Mouse (Mus musculus) limb, embryonic 12.5 days (tissue): ENCODE measurements at regions not wholly inside any gene's neighbourhood (a gene's known extent, or its start where the extent isn't known, plus 50 kb on each side); places are given as distances from the start of the nearest gene placed in this dataset.
A peak's percentile ranks its signal among the peaks of the same experiment; 100 is the strongest.

Experiments used
- ATAC-seq: fragments of 200-750 bp; cut with Nextera tagmentation; 2 replicates; pipeline ENCODE4 v1.8.0; 2017; ENCODE audit warnings: low read depth, moderate TSS enrichment; ENCODE audit not compliant: insufficient number of reproducible peaks, insufficient read depth, low FRiP score, low TSS enrichment
- H3K27ac ChIP-seq: fragments of 300-500 bp; sonication (generic); 2 replicates; pipeline ENCODE4 v1.5.1; 2016; ENCODE audit warnings: mild to moderate bottlenecking, moderate library complexity
- H3K27me3 ChIP-seq: fragments of 300-500 bp; sonication (generic); 2 replicates; pipeline ENCODE4 v1.6.1; 2016; ENCODE audit warnings: mild to moderate bottlenecking, moderate library complexity
- H3K36me3 ChIP-seq: fragments of 300-500 bp; sonication (generic); 2 replicates; pipeline ENCODE4 v1.6.1; 2016; ENCODE audit warnings: mild to moderate bottlenecking, moderate library complexity
- H3K4me1 ChIP-seq: fragments of 300-500 bp; sonication (generic); replicated peaks from 2 replicates; pipeline ENCODE4 v1.6.1; 2016
- H3K4me2 ChIP-seq: fragments of 300-500 bp; sonication (generic); 2 replicates; pipeline ENCODE4 v1.6.1; 2016; ENCODE audit warnings: mild to moderate bottlenecking, moderate library complexity
- H3K4me3 ChIP-seq: fragments of 300-500 bp; sonication (generic); replicated peaks from 2 replicates; pipeline ENCODE4 v1.5.1; 2016; ENCODE audit warnings: mild to moderate bottlenecking
- H3K9ac ChIP-seq: fragments of 300-500 bp; sonication (generic); replicated peaks from 2 replicates; pipeline ENCODE4 v1.6.1; 2016; ENCODE audit warnings: mild to moderate bottlenecking, moderate library complexity
- H3K9me3 ChIP-seq: fragments of 300-500 bp; sonication (generic); 2 replicates; pipeline ENCODE4 v1.6.1; 2016; ENCODE audit warnings: mild to moderate bottlenecking, moderate library complexity
- WGBS: fragments of 180-500 bp; shearing (Covaris S2); methylation state at CpG from one replicate; pipeline ENCODE4 v1.1.7; 2016; 5-methylcytosine and 5-hydroxymethylcytosine counted together

DNA sequence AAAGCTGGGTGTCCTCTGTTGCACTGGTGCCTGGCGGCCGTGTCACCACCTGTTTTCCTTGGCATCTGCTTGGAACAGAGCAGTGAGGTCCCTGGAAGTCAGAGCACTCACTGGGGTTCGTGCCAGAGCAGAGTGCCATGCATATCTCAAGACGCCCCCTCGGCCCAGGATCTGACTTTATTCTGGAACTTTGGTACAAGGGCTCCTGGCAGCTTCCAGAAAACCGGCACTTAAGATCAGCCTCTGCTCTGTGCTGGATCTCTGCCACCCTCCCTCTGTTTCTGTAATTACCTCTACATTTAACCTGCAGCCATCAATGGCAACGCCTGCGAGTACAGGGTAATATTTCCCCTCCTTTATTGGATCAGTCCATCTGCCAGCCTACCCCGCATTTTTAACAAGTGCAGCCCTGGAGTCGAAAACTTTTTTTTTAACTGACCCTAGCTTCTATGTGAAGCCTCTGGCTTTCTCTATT, 416.9 kb downstream of the Nr2f2 start:
- H3K27ac ChIP-seq: no peak overlapping the region
- ATAC-seq: no peak; the same call in 1 of the 2 replicates

DNA sequence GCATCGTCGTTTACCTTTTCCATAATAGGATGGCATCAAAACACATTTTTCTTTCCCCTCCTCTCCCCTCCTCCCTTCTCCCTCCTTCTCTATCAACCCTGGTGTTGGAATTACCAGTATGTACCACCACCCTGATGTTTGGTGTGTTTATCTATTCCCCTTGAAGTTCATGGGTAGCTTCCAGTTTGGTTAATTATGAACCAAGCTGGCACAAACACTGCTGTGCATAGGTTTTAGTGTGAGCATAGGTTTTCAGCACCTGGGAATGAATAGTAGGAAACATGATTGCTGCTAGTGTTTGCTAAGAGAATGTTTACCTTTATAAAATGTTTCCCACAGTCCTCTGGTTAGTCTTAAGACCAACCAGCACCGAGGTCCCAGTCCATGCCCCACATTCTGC, 420.1 kb downstream of the Nr2f2 start:
- no peak for ATAC-seq
- no peaks in the 10 kb centered on the region for H3K9me3 ChIP-seq
- no peak overlapping the region for H3K9ac ChIP-seq
- no peak overlapping the region for H3K4me3 ChIP-seq
- peaks cover 12% of the 10 kb centered on the region for H3K4me1 ChIP-seq
- no peaks in the 10 kb centered on the region for H3K27me3 ChIP-seq
- H3K36me3 ChIP-seq: no peaks in the 10 kb centered on the region
- H3K4me2 ChIP-seq: no peak overlapping the region
- 82% methylated on average over 3 of the region's 3 CpGs for WGBS
- no peak overlapping the region for H3K27ac ChIP-seq

More for the DNA sequence above, 416.9 kb downstream of the Nr2f2 start:
- WGBS: 39% methylated on average over 10 of the region's 10 CpGs
- no peaks in the 10 kb centered on the region for H3K36me3 ChIP-seq
- H3K4me1 ChIP-seq: peaks cover 12% of the 10 kb centered on the region
- H3K9ac ChIP-seq: no peak overlapping the region
- peak overlapping the region; percentile 26 for H3K4me2 ChIP-seq
- no peaks in the 10 kb centered on the region for H3K27me3 ChIP-seq
- H3K9me3 ChIP-seq: no peaks in the 10 kb centered on the region
- H3K4me3 ChIP-seq: no peak overlapping the region

DNA sequence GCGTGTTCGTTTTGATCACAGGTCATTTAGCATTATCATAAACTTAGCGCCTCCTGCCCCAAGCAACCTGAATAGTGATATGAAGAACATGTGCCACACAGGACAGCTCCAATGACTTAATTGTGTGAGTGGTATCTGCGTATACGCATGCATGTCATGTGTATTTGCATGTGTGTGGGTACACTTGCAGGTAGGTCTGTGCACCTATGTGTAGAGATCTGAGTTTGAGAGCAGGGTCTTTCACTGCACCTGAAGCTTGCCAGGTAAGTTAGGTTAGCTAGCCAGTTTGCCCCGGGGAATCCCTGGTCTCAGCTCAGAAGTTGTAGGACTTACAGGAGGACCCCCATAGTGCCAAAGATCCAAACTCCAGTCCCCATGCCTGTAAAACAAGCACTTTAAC, 424.7 kb downstream of the Nr2f2 start:
- Histone ChIP-seq H3K4me3 (no peak overlapping the region), H3K4me2 (no peak overlapping the region), H3K9me3 (no peaks in the 10 kb centered on the region), H3K27ac (no peak overlapping the region), H3K9ac (no peak overlapping the region), H3K27me3 (no peaks in the 10 kb centered on the region), H3K36me3 (no peaks in the 10 kb centered on the region), H3K4me1 (no peaks in the 10 kb centered on the region)
- WGBS: 90% methylated on average over 6 of the region's 6 CpGs
- no peak for ATAC-seq

DNA sequence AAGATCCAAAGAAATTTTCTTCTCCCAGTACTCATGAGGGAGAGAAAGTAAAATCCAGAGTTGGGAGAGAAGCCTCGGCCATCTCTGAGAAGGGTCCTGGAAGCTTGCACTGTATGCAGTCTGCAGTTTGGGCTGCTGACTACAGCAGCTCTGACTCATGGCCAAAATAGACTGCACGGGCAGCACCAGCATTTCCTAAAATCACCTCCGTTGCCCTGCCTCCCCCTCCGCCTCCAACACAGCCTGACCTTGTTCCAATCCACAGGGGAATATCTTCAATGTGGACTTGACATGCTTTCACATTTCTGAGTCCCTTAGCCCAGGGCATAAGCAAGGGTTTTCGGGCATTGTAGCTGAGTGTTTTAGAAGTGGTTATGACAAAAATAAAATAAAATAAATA, 441.3 kb downstream of the Nr2f2 start:
- Histone ChIP-seq H3K36me3 (no peaks in the 10 kb centered on the region), H3K9ac (no peak overlapping the region), H3K4me2 (no peak overlapping the region), H3K4me1 (no peaks in the 10 kb centered on the region), H3K27me3 (no peaks in the 10 kb centered on the region), H3K9me3 (0 out of 2 replicates have a peak, but pooled peaks cover 4% of the 10 kb centered on the region), H3K4me3 (no peak overlapping the region), H3K27ac (no peak overlapping the region)
- WGBS: 87% methylated on average over 5 of the region's 5 CpGs
- ATAC-seq: no peak

DNA sequence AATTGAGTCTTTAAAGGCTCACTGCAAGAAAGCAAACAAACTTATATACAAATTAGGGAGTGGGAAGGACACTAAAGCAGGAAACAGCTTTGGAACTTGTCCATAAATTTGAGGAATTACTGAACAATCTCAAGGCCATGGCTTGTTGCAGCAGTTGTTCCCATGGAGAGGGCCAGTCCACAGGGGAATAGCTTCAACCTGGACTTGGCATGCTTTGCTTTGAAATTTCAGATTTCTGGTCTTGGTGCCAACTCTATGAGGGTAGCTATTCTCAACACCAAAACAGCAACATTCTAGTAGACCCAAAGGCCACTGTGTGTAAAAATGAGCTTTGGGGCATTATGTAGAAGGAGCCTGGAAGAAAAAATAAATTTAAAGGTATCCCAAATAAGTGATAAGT, 442.0 kb downstream of the Nr2f2 start:
- Histone ChIP-seq H3K4me2 (no peak overlapping the region), H3K9me3 (0 out of 2 replicates have a peak, but pooled peaks cover 4% of the 10 kb centered on the region), H3K9ac (no peak overlapping the region), H3K4me1 (no peaks in the 10 kb centered on the region), H3K27ac (no peak overlapping the region), H3K27me3 (no peaks in the 10 kb centered on the region), H3K36me3 (no peaks in the 10 kb centered on the region), H3K4me3 (no peak overlapping the region)
- no peak for ATAC-seq

DNA sequence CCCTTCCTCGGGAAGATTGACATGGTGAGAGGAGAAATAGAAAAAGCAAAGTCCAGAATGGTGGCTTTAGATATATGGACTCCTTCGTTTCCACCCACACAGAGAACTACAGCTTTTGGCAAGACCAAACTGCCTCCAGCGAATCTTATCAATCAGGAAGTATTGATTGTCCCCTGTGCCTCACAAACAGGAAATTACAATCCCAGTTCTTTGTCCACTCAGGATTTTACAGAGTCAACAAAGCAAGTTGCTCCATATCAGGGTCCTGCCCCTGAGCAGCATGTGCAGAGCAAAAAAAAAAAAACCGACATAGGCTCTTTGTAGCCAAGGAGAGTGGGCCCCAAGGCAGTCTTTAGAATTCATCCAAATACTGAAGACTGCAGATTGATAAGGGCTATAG, 454.8 kb downstream of the Nr2f2 start:
- Histone ChIP-seq H3K4me3 (no peak overlapping the region), H3K4me1 (no peaks in the 10 kb centered on the region), H3K36me3 (no peaks in the 10 kb centered on the region), H3K4me2 (no peak overlapping the region), H3K27me3 (no peaks in the 10 kb centered on the region), H3K9ac (no peak overlapping the region), H3K9me3 (no peaks in the 10 kb centered on the region), H3K27ac (no peak overlapping the region)
- ATAC-seq: no peak
- 72% methylated on average over 4 of the region's 4 CpGs for WGBS

DNA sequence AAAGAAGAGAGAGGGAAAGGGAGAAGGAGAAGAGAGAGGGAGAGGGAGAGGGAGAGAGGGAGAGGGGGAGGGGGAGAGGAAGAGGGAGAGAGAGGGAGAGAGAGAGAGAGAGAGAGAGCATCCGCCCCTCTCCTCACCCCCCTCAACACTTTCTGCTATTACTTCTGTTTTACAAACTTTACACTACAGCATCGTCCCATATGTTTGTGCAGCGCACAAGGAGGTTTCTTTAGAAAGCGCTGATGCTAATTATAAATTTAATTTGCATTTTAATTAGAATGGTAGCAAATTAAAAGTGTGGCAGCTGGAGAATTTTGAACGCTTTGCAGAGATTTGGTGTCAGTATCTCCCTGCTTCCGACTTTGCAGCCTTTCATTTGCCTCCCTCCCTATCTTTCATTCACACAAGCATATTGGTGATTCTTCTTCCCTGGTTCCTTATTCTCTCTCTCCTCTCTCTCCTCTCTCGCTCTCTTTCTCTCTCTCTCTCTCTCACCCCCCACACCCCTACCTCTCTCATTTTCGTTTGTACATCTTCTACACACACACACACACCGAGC, 476.0 kb downstream of the Nr2f2 start:
- Histone ChIP-seq H3K9ac (no peak overlapping the region), H3K27ac (no peak overlapping the region), H3K4me2 (no peak overlapping the region), H3K27me3 (no peaks in the 10 kb centered on the region), H3K36me3 (no peaks in the 10 kb centered on the region), H3K4me3 (no peak overlapping the region), H3K4me1 (no peaks in the 10 kb centered on the region), H3K9me3 (no peaks in the 10 kb centered on the region)
- ATAC-seq: no peak
- WGBS: 73% methylated on average over 9 of the region's 9 CpGs

DNA sequence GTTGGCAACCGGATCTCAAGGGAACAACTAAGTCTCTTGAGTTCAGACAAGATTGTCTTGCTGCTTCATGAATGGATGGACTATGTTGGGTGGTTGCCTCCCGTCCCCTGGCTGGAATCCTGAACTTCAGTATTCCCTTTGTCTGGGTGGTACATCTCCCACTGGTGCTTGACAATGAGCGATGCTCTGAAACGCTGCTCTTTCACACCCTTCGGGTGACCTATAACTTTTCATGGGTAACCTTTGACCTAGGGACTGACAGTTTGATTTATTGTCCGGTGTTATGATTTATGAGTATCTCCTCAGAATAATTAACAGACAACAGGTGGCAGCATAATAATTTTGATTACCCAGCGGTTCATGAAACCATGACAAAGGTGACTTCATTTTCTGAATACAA, 478.3 kb downstream of the Nr2f2 start:
- no peak overlapping the region for H3K4me2 ChIP-seq
- H3K27me3 ChIP-seq: no peaks in the 10 kb centered on the region
- no peak overlapping the region for H3K4me3 ChIP-seq
- H3K36me3 ChIP-seq: no peaks in the 10 kb centered on the region
- no peaks in the 10 kb centered on the region for H3K9me3 ChIP-seq
- ATAC-seq: no peak
- no peak overlapping the region for H3K9ac ChIP-seq
- no peaks in the 10 kb centered on the region for H3K4me1 ChIP-seq
- H3K27ac ChIP-seq: no peak overlapping the region
- 85% methylated on average over 7 of the region's 7 CpGs for WGBS

DNA sequence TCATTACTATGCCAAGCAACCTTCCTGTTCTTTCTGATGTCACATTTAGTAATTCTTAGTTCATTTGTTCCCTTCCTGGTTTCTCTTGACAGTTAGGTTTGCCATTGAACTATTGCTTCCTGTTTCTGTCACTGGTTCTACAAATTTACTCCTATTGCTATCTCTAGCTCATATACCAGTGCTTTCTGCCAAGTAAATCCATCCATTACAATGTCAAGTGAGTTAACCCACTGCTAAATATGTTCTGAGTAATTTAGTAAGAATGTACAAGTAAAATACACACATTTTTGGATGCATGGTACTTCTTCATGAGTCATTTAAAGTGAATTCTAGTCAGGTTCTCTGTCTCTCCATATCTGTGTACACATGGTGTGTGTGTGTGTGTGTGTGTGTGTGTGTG, 489.5 kb downstream of the Nr2f2 start:
- Histone ChIP-seq H3K4me2 (no peak overlapping the region), H3K27ac (no peak overlapping the region), H3K9ac (no peak overlapping the region), H3K9me3 (0 out of 2 replicates have a peak, but pooled peaks cover 6% of the 10 kb centered on the region), H3K4me3 (no peak overlapping the region), H3K27me3 (no peaks in the 10 kb centered on the region), H3K36me3 (no peaks in the 10 kb centered on the region), H3K4me1 (no peaks in the 10 kb centered on the region)
- no peak for ATAC-seq

DNA sequence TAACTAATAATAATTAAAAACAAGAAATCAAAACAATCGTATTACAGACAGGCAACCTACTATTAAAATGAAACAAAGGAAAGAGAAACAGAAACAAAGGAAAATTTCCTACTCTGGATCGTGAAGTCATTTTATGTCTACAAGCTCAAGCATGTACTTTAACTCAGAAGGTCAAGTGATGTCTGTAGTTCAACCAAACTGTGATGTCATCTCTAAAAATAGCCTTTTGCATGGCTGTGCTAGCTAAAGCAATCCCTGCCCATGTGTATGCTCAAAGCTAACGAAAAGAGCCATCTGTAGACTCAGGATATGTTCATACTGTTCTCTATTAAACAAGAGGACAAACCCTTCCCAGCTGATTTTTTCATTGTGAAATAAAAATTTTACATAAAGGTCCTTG, 500.7 kb downstream of the Nr2f2 start:
- Histone ChIP-seq H3K9ac (no peak overlapping the region), H3K4me1 (no peaks in the 10 kb centered on the region), H3K9me3 (no peaks in the 10 kb centered on the region), H3K4me3 (no peak overlapping the region), H3K27me3 (no peaks in the 10 kb centered on the region), H3K4me2 (no peak overlapping the region), H3K27ac (no peak overlapping the region), H3K36me3 (no peaks in the 10 kb centered on the region)
- no peak for ATAC-seq
- 91% methylated on average over 3 of the region's 3 CpGs for WGBS

DNA sequence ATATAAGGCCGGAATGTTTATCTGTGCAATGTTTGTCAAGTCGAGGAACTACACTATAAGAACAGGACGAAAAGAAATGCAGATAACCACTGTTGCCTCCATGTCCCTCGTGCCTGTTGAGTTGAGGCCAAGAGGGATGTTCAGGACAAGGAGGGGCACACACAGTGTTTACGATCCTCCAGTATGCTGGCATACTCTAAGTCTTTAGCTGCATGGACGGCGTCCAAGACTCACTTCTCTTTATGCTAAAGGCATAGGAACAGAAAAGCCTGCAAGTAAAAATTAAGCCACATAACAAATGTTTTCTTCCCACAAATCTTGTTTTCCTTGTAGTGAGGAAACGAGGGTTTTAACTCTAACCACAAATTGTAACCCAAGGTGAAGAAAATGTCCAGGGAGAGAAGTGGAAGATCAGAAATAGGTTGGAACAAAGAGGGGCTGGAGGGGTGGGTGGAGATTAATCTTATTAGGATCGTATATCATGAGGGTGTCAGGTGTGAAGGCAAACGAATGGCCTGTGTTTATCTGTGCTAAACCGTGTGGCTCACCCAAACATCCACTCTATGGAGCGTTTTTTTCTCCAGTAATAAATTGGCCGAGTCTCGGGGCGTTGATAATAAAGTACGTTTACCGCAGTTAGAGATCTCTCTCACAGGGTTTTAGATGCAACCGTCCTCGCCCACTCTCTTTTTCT, 521.8 kb downstream of the Nr2f2 start:
- H3K4me3 ChIP-seq: no peak overlapping the region
- 56% methylated on average over 19 of the region's 19 CpGs for WGBS
- H3K36me3 ChIP-seq: no peaks in the 10 kb centered on the region
- H3K27ac ChIP-seq: no peak overlapping the region
- no peak overlapping the region for H3K4me2 ChIP-seq
- no peak overlapping the region for H3K9ac ChIP-seq
- ATAC-seq: no peak
- no peaks in the 10 kb centered on the region for H3K27me3 ChIP-seq
- no peaks in the 10 kb centered on the region; the same call in 1 of the 2 replicates for H3K4me1 ChIP-seq
- no peaks in the 10 kb centered on the region for H3K9me3 ChIP-seq

DNA sequence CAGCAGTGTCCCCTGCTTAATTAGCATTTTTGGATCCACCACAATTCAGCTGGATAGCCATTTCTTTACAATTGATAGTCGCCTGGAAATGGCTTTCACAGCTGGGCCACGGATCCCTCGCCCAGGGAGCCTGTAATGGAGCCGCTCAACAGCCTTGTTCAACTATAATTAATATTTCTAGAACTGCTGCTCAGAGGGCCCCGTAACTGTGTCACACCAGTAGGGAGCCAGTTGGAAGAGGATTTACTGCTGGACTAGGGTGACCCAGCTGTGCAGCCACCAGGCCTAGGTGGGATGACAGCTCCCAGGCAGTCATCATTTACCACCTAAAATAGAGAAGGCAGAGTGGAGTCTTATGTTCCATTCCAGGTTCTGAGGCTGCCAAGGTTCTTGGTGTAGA, 529.2 kb downstream of the Nr2f2 start:
- H3K27me3 ChIP-seq: no peaks in the 10 kb centered on the region
- no peak overlapping the region for H3K9ac ChIP-seq
- H3K9me3 ChIP-seq: no peaks in the 10 kb centered on the region
- WGBS: 79% methylated on average over 5 of the region's 5 CpGs
- ATAC-seq: no peak
- H3K4me2 ChIP-seq: no peak overlapping the region
- H3K4me1 ChIP-seq: no peaks in the 10 kb centered on the region
- H3K36me3 ChIP-seq: no peaks in the 10 kb centered on the region
- H3K27ac ChIP-seq: no peak overlapping the region
- H3K4me3 ChIP-seq: no peak overlapping the region
